Mouse (Mus musculus) cortical plate, adult 2 months (tissue): Measurements from ENCODE around the gene Wdr11. TPM values are rescaled to one million over a fixed set of nuclear protein-coding genes. Genes with fewer than 3 reads are reported as not detected.
A peak's percentile ranks its signal among the peaks of the same experiment; 100 is the strongest.

ENCODE experiments used
- H3K27ac ChIP-seq: fragments of 200-500 bp; 2 replicates; pipeline ENCODE4 v1.5.1; 2012; ENCODE audit warnings: low read length, control low read depth, inconsistent platforms; ENCODE audit not compliant: insufficient read depth
- H3K4me1 ChIP-seq: fragments of 200-500 bp; 2 replicates; pipeline ENCODE4 v1.6.1; 2011; ENCODE audit warnings: low read length; ENCODE audit not compliant: control insufficient read depth, insufficient read depth
- H3K4me3 ChIP-seq: fragments of 200-500 bp; 2 replicates; pipeline ENCODE4 v1.5.1; 2011; ENCODE audit warnings: mild to moderate bottlenecking, low read length, control low read depth; ENCODE audit not compliant: insufficient read depth
- CTCF ChIP-seq: fragments of 200-500 bp; IDR thresholded peaks from 2 replicates; pipeline ENCODE4 v1.5.1; 2011; ENCODE audit warnings: mild to moderate bottlenecking, control low read depth, low read length; ENCODE audit not compliant: insufficient read depth; ENCODE audit errors: extremely low read depth
- POLR2A ChIP-seq: fragments of 200-500 bp; IDR thresholded peaks from 2 replicates; pipeline ENCODE4 v1.6.1; 2011; ENCODE audit warnings: mild to moderate bottlenecking, low read length, control low read depth; ENCODE audit not compliant: insufficient read depth; ENCODE audit errors: extremely low read depth
- polyA plus RNA-seq: library from polyadenylated mRNA; depleted of rRNA; stranded (reverse); fragments of >200 nt; gene quantifications from 2 replicates; pipeline ENCODE4 v1.2.3, GENCODE M21; 2012

The Wdr11 gene
- polyA plus RNA-seq, 1 experiment = 30.5 TPM

DNA sequence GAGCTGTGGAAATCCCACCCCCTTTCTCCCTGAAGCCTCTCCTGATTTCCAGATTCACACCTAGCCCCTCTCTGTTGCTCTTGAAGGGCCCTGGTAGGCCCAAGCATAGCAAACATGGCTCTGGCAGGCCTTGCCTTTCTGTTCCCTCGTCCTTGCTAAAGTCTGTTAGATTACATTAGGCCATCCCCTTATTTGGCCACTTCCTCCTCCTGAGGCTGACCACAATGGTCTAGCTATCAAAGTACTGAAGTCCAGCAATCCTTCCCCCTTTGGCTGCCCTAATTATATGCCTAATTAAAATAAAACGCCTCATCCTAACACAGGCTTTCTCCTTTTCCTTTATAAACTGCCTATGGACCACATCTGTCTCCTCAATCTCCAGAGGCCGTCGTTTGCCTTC lies 85.5 kb downstream of the Wdr11 start:
- no peak overlapping the region for H3K4me3 ChIP-seq
- H3K4me1 ChIP-seq = no peaks in the 10 kb centered on the region
- H3K27ac ChIP-seq = no peak overlapping the region
- TF ChIP-seq CTCF (no peak), POLR2A (no peak)

- Histone ChIP-seq H3K4me1 (no peaks in the 10 kb centered on the region), H3K27ac (no peak overlapping the region), H3K4me3 (no peak overlapping the region)
- TF ChIP-seq CTCF = no peak
Observed at GRCm38 (mm10) chr7:129678431-129678830, 86.8 kb downstream of the Wdr11 start.

DNA sequence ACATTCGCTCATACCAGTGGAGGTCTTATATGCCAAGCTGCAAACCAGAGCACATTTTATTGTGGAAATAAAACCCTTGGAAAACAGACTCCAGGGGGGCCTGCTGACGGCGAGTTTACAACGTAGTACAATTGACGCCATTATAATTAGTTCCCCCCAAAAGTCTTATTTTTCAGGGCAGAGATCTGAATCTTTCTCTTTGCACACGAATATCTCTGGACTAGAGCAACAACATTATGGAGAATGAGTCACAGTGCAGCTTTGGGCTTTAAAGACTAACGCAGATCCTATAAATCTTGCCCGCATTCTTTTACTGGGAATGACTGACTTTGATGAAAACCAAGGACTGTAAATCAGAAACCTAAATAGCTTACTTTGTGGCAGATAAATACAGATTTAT lies 87.3 kb downstream of the Wdr11 start:
- no peaks in the 10 kb centered on the region for H3K4me1 ChIP-seq
- H3K4me3 ChIP-seq = no peak overlapping the region
- no peak overlapping the region for H3K27ac ChIP-seq
- no peak for TF ChIP-seq POLR2A
- no peak for TF ChIP-seq CTCF

DNA sequence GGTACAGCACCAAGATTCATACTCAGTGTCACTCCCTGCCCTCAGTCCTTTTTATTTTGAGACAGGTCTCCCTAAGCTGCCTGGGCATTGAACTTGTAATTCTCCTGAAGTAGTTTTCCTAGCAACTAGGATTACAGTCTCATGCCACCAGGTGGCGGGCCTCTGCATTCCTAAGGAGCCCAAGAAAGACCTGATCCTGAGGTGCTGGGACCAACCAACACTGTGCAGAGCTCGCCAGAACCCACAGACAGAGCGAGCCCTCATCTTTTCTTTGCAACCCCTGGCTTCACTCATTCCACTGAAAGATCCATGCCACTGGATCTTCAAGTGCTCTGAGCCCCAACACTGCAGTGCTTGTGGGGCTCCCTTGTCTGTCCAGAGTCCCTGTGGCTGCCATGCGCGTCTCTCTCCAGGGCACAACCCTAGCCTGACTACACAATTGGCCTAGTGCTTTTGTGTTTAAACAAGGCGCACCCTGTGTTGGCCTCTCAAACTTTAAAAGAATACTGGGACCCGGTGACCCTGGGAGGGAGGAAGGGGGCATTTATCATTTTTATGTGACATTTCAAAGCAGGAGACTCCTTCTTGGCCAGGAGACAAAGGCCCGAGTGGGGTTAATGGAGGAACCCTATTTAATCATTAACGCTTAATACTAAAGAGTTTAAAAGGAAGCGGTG lies 89.0 kb downstream of the Wdr11 start:
- Histone ChIP-seq H3K4me3 (no peak overlapping the region), H3K4me1 (no peaks in the 10 kb centered on the region), H3K27ac (no peak overlapping the region)
- 0 out of 2 replicates have a peak, but pooled peaks have one; percentile 20 for TF ChIP-seq CTCF
- no peak for TF ChIP-seq POLR2A

DNA sequence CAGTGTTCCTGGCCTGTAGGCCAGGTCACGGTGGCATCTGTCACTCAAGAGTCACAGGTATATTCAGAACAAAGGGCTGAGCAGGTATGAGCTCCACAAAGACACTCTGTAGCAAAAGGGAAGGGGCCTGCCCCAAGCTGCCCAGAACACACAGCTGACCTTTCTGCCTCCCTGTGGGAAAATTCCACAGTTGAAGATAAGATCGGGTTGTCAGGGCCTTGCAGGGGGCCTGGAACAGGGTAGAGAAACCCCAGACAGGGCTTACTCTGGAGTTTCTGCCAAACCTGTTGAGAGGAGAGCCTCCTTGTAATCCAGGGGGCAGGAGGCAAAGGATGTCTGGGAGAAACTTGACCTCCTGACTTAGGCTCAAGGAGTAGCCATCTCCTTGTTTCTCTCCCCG lies 90.9 kb downstream of the Wdr11 start:
- TF ChIP-seq POLR2A = no peak
- TF ChIP-seq CTCF = no peak
- no peaks in the 10 kb centered on the region for H3K4me1 ChIP-seq
- H3K27ac ChIP-seq = no peak overlapping the region
- no peak overlapping the region for H3K4me3 ChIP-seq

GRCm38 (mm10) chr7:129685326-129685725 lies 93.7 kb downstream of the Wdr11 start:
- no peak for TF ChIP-seq POLR2A
- TF ChIP-seq CTCF = no peak
- Histone ChIP-seq H3K4me3 (no peak overlapping the region), H3K4me1 (no peaks in the 10 kb centered on the region), H3K27ac (no peak overlapping the region)
